Mouse (Mus musculus): ENCODE measurements around the gene Tlr9.

Gene Tlr9

GRCm38 (mm10) chr9:106266936-106267657 lies 44.7 kb downstream of the Tlr9 start:
- no peak for DNase-seq (ENCODE audit: low read depth, low spot score)

- no peak for DNase-seq (ENCODE audit: low read depth, low spot score)
Measured at GRCm38 (mm10) chr9:106268421-106268820, 46.0 kb downstream of the Tlr9 start.

DNA sequence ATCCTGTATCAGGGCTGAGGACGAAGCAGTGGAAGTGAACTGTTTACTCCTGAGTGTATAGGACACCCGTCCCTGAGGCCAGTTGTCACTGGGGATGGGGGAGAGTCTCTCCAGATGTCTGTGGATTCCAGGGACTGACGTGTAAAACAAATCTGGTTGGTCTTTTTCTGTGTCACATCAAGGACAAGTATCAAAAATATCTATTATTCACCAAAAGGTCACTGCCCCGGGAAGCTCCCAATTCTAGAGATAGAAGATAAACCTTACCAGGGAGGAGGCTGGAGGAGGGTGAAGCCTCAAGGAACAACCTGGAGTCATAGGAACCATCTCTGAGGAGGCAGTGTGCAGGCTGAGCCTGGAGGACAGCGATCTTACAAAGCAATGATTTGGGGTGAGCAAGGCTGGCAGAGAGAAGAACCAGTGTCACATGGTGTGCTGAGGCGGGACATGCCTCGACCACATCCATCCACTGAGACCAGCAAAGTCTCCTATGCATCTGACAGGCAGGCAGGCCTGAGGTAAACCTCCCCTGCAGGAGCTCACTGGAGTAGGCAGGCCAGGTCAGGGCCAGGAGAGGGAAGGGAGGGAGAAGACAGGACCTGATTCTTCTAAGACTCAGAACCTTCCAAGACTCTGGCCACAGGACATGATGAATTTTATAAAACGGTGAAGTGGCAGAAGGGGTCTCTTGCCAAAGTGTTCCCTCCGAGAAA lies 46.8 kb downstream of the Tlr9 start:
- no peak for DNase-seq (ENCODE audit: low read depth, low spot score)

DNA sequence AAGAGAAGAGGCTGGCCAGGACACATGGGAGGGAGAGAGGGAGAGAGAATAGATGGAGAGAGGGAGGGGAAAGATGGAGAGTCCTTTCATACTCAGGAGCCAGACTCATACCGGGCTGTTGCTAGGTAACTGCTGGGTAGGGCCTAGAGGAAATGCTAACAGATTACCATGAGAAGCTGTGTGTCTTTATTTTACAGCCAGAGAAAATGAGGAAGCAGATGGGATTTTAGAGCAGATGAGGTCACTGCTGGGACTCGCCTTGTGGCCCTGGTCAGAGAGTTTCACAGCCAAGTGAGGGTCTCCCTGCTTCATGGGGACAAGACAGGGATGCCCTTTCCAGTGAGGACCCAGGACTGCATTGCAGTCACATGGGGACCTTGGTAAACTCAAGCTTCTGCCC lies 47.5 kb downstream of the Tlr9 start:
- no peak for DNase-seq (ENCODE audit: low read depth, low spot score)

- no peak for DNase-seq (ENCODE audit: low read depth, low spot score)
Measured at GRCm38 (mm10) chr9:106270656-106271055, 48.3 kb downstream of the Tlr9 start.

GRCm38 (mm10) chr9:106272288-106272687 lies 49.9 kb downstream of the Tlr9 start:
- no peak for DNase-seq (ENCODE audit: low read depth, low spot score)

DNA sequence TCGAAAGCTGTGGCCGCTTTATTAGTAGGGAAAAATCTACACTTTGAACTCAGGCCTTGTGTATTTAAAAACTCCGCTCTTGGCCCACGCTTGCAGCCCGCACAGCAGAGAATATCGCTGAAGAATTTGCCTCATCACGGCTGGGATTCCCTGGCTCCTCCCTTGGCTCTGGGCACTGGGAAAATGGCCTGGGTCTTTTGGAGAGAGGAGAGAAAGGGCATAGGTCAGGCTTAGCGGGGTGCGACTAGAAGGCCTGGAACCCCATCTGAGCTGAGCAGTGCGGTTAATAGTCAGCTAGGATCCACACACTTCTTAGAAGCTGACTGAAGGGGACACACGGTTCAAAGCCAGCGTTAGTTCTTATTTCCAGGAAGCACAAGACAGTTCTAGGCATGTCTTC lies 50.9 kb downstream of the Tlr9 start:
- no peak for DNase-seq (ENCODE audit: low read depth, low spot score)

- no peak for DNase-seq (ENCODE audit: low read depth, low spot score)
Measured at GRCm38 (mm10) chr9:106273791-106274190, 51.4 kb downstream of the Tlr9 start.

GRCm38 (mm10) chr9:106274652-106275180 lies 52.3 kb downstream of the Tlr9 start:
- DNase-seq (ENCODE audit: low read depth, low spot score), result no peak

DNA sequence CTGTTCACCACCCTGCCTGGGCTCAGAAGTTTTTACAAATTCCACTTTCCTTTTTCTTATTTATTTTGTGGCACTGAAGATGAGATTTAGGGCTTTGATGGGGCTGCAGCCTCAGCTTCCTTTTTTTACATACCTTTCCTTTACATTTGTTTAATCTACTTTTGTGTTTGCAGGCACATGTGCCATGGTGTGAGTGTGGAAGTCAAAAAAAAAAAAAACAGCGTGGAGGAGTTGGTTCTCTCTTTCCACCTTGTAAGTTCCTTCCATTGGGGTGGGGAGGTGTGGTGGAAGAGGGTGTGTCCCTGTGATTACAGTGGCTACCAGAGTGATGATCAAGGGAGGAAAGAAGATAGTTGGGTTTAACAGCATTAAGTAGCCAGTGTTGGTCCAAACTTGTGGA lies 53.4 kb downstream of the Tlr9 start:
- no peak for DNase-seq (ENCODE audit: low read depth, low spot score)

Measured in ES-CJ7 (cell line).